Mouse (Mus musculus): ENCODE measurements around the gene Scimp. TPM values are rescaled to one million over a fixed set of nuclear protein-coding genes. Genes with fewer than 3 reads are reported as not detected.

Gene Scimp
- total and polyA plus RNA-seq, 3 experiments, result not detected

DNA sequence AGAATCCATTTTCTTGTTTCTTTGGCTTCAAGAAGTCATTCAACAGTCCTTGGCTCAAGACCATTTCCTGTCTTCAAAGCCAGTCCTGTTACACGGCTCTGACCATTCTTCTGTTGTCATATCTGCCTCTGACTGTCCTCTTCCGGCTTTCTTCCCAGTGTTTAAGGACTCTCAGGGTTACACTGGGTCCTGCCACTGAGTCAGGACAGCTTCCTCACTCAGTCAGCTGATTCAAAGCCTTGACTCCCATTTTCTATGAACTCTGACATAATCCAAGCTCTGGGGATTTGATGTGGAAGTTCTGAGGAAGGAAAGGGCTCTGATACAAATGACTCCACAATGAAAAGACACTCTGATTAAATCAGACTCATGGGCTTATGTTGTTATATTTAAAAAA is 9.5 kb downstream of the Scimp start:
- TF ChIP-seq TAL1 (conservative IDR thresholded peaks at IDR 0.05; ENCODE audit: low read depth, low read length), result no peak
- no peak for TF ChIP-seq POLR2AphosphoS5 (IDR thresholded peaks at IDR 0.05; ENCODE audit: insufficient replicate concordance, low read depth, low read length)
- no peak for TF ChIP-seq GATA2 (IDR thresholded peaks at IDR 0.05; ENCODE audit: borderline replicate concordance, low read depth, low read length)
- TF ChIP-seq GATA1 (IDR thresholded peaks at IDR 0.05; ENCODE audit: borderline replicate concordance, low read length), result no peak
- TF ChIP-seq CTCF (IDR thresholded peaks at IDR 0.05; ENCODE audit: low read depth, low read length), result no peak
- no peaks in the 10 kb centered on the region for H3K9me3 ChIP-seq (replicated peaks)
- H3K27me3 ChIP-seq (ENCODE audit: insufficient read depth, low read length), result peaks cover 47% of the 10 kb centered on the region
- H3K4me3 ChIP-seq (ENCODE audit: low read depth, low read length), result no peak overlapping the region
- H3K36me3 ChIP-seq (replicated peaks), result no peaks in the 10 kb centered on the region
- DNase-seq (ENCODE audit: low spot score) (no peak), ATAC-seq (ENCODE audit: extremely low read depth, insufficient number of reproducible peaks, low FRiP score, poor library complexity, severe bottlenecking) (no peak)
- H3K4me1 ChIP-seq (ENCODE audit: insufficient read depth, low read depth, low read length), result 0 out of 2 replicates have a peak, but pooled peaks cover 2% of the 10 kb centered on the region

DNA sequence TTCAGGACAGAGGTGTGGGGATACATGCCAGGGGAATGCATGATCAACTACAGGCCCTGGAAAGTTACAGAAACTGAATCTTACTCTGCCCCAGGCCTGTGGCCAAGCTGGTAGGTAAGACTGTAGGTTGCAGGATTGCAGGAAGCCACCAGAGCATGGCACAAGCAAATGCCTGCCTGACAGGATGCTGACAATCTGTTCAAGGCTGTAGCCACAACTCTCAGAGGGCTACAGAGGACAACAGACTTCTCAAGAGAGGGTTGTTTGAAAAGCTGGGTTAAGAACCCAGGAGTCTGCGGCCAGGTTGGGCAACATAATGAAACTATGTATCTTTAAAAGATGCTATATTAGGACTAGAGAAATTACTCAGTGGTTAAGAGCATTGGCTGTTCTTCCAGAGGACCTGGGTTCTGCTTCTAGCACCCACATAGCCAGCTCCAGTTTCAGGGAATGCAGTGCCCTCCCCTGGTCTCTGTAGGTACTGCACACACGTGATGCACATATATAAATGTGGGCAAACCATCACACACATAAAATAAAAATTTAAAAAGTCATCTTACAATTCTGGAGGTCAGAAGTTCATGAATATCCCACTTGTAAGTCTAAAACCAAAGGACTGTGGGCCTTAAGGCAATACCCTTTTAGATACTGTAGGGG is 10.1 kb downstream of the Scimp start:
- Histone ChIP-seq H3K27me3 (ENCODE audit: insufficient read depth, low read length) (peaks cover 46% of the 10 kb centered on the region), H3K4me3 (ENCODE audit: low read depth, low read length) (no peak overlapping the region), H3K36me3 (replicated peaks) (no peaks in the 10 kb centered on the region), H3K4me1 (ENCODE audit: insufficient read depth, low read depth, low read length) (0 out of 2 replicates have a peak, but pooled peaks cover 2% of the 10 kb centered on the region), H3K9me3 (replicated peaks) (no peaks in the 10 kb centered on the region)
- TF ChIP-seq GATA1 (IDR thresholded peaks at IDR 0.05; ENCODE audit: borderline replicate concordance, low read length), result no peak
- no peak for TF ChIP-seq GATA2 (IDR thresholded peaks at IDR 0.05; ENCODE audit: borderline replicate concordance, low read depth, low read length)
- TF ChIP-seq CTCF (IDR thresholded peaks at IDR 0.05; ENCODE audit: low read depth, low read length), result no peak
- no peak for TF ChIP-seq TAL1 (conservative IDR thresholded peaks at IDR 0.05; ENCODE audit: low read depth, low read length)
- no peak for TF ChIP-seq POLR2AphosphoS5 (IDR thresholded peaks at IDR 0.05; ENCODE audit: insufficient replicate concordance, low read depth, low read length)
- ATAC-seq (ENCODE audit: extremely low read depth, insufficient number of reproducible peaks, low FRiP score, poor library complexity, severe bottlenecking), result no peak
- no peak for DNase-seq (ENCODE audit: low spot score)

DNA sequence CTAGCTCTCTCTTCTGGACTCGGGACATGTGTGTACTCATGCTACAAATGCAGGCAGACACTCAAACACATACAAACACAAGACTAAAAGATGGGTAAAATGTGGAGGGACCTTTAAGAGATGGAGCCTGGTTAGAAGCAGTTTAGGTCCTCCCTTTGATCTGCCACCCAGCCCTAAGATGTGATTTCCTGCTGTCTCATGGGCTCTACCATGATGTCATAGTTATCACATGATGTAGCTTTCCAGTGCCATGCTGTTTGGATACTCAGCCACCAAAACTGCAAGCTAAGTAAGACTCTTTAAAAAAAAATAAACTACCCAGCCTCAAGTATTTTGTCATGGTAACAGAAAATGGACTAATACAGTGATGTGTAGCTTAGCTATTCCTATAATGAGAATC is 20.0 kb downstream of the Scimp start:
- Histone ChIP-seq H3K9me3 (replicated peaks) (no peaks in the 10 kb centered on the region), H3K4me3 (ENCODE audit: low read depth, low read length) (no peak overlapping the region), H3K4me1 (ENCODE audit: insufficient read depth, low read depth, low read length) (no peaks in the 10 kb centered on the region), H3K36me3 (replicated peaks) (no peaks in the 10 kb centered on the region), H3K27me3 (ENCODE audit: insufficient read depth, low read length) (peaks cover 33% of the 10 kb centered on the region)
- DNase-seq (ENCODE audit: low spot score), result no peak
- TF ChIP-seq POLR2AphosphoS5 (IDR thresholded peaks at IDR 0.05; ENCODE audit: insufficient replicate concordance, low read depth, low read length), result no peak
- no peak for TF ChIP-seq GATA1 (IDR thresholded peaks at IDR 0.05; ENCODE audit: borderline replicate concordance, low read length)
- no peak for TF ChIP-seq TAL1 (conservative IDR thresholded peaks at IDR 0.05; ENCODE audit: low read depth, low read length)
- no peak for TF ChIP-seq GATA2 (IDR thresholded peaks at IDR 0.05; ENCODE audit: borderline replicate concordance, low read depth, low read length)
- TF ChIP-seq CTCF (IDR thresholded peaks at IDR 0.05; ENCODE audit: low read depth, low read length), result no peak
- no peak for ATAC-seq (ENCODE audit: extremely low read depth, insufficient number of reproducible peaks, low FRiP score, poor library complexity, severe bottlenecking)

DNA sequence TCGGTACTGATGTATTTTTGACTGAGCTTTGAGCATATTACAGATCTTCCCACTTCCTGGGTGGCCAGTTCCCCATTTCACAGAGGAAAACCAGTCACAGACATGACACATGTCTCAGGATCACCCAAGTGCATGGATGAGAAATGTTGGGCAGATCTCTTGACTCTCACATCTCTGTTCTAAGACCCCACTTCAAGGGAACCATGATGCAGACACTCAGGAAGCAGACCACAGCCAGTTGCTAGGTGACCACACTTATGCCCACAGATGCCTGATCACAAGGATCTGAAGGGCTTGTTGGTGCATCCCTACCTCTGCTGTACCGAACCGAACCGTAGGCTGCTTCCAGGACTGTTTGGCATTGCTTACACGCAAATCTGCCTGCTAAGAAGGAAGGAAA is 20.7 kb downstream of the Scimp start:
- no peaks in the 10 kb centered on the region for H3K36me3 ChIP-seq (replicated peaks)
- H3K27me3 ChIP-seq (ENCODE audit: insufficient read depth, low read length), result peaks cover 36% of the 10 kb centered on the region
- no peak overlapping the region for H3K4me3 ChIP-seq (ENCODE audit: low read depth, low read length)
- H3K4me1 ChIP-seq (ENCODE audit: insufficient read depth, low read depth, low read length), result no peaks in the 10 kb centered on the region
- TF ChIP-seq TAL1 (conservative IDR thresholded peaks at IDR 0.05; ENCODE audit: low read depth, low read length) (no peak), POLR2AphosphoS5 (IDR thresholded peaks at IDR 0.05; ENCODE audit: insufficient replicate concordance, low read depth, low read length) (no peak), GATA2 (IDR thresholded peaks at IDR 0.05; ENCODE audit: borderline replicate concordance, low read depth, low read length) (no peak), GATA1 (IDR thresholded peaks at IDR 0.05; ENCODE audit: borderline replicate concordance, low read length) (no peak), CTCF (IDR thresholded peaks at IDR 0.05; ENCODE audit: low read depth, low read length) (no peak)
- H3K9me3 ChIP-seq (replicated peaks), result no peaks in the 10 kb centered on the region
- ATAC-seq (ENCODE audit: extremely low read depth, insufficient number of reproducible peaks, low FRiP score, poor library complexity, severe bottlenecking), result no peak
- no peak for DNase-seq (ENCODE audit: low spot score)

DNA sequence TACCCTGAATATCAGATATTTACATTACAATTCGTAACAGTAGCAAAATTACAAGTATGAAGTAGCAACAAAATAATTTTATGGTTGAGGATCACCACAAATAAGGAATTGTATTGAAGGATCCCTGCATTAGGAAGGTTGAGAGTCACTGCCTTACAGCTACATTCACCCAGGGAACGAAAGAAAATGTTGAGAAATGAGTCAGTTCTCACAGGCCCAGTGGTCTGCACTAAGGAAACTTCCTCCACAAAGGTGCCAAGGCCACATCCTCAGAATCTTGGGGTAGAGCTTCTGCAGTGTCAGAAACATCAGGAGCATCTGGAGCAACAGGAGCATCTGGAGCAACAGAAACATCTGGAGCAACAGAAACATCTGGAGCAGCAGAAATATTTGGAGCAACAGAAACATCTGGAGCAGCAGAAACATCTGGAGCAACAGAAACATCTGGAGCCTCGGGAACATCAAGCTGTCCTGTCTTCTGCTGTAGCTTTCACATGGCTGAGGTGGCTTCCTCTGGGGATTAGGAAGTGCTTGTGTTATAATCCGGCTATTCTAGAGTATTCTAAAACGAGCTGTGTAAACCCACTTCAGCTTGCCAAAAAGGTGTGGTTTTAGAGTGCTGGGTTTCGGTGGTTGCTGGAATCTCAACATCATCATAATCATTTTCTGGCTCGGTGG is 21.4 kb downstream of the Scimp start:
- H3K4me1 ChIP-seq (ENCODE audit: insufficient read depth, low read depth, low read length), result 0 out of 2 replicates have a peak, but pooled peaks cover under 1% of the 10 kb centered on the region
- H3K27me3 ChIP-seq (ENCODE audit: insufficient read depth, low read length), result peaks cover 41% of the 10 kb centered on the region
- DNase-seq (ENCODE audit: low spot score) (no peak), ATAC-seq (ENCODE audit: extremely low read depth, insufficient number of reproducible peaks, low FRiP score, poor library complexity, severe bottlenecking) (no peak)
- no peaks in the 10 kb centered on the region for H3K9me3 ChIP-seq (replicated peaks)
- TF ChIP-seq CTCF (IDR thresholded peaks at IDR 0.05; ENCODE audit: low read depth, low read length), result no peak
- no peak for TF ChIP-seq POLR2AphosphoS5 (IDR thresholded peaks at IDR 0.05; ENCODE audit: insufficient replicate concordance, low read depth, low read length)
- no peak for TF ChIP-seq GATA2 (IDR thresholded peaks at IDR 0.05; ENCODE audit: borderline replicate concordance, low read depth, low read length)
- TF ChIP-seq TAL1 (conservative IDR thresholded peaks at IDR 0.05; ENCODE audit: low read depth, low read length), result no peak
- no peak for TF ChIP-seq GATA1 (IDR thresholded peaks at IDR 0.05; ENCODE audit: borderline replicate concordance, low read length)
- no peak overlapping the region for H3K4me3 ChIP-seq (ENCODE audit: low read depth, low read length)
- no peaks in the 10 kb centered on the region for H3K36me3 ChIP-seq (replicated peaks)

DNA sequence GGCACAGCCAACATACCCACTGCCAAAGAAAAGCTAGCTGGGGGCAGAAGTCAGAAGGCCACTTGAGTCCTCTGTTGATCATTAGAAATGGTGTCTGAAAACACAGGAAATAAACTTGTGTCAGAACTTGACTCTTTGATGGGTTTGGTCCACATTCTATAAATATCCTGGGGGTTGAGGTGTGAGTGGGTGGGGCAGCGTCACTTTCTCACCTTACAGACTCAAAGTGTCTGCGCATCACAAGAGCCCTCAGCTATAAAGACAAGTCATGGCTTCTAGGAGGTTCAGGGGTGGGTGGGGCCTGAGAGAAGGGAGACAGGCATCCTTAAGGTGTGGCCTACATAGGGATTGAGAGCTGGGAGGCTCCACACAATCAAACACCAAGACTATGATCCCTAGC is 22.0 kb downstream of the Scimp start:
- ATAC-seq (ENCODE audit: extremely low read depth, insufficient number of reproducible peaks, low FRiP score, poor library complexity, severe bottlenecking) (no peak), DNase-seq (ENCODE audit: low spot score) (no peak)
- Histone ChIP-seq H3K4me3 (ENCODE audit: low read depth, low read length) (no peak overlapping the region), H3K27me3 (ENCODE audit: insufficient read depth, low read length) (peaks cover 43% of the 10 kb centered on the region), H3K36me3 (replicated peaks) (no peaks in the 10 kb centered on the region), H3K9me3 (replicated peaks) (no peaks in the 10 kb centered on the region), H3K4me1 (ENCODE audit: insufficient read depth, low read depth, low read length) (peaks cover 6% of the 10 kb centered on the region; the same call in 1 of the 2 replicates)
- TF ChIP-seq TAL1 (conservative IDR thresholded peaks at IDR 0.05; ENCODE audit: low read depth, low read length) (no peak), CTCF (IDR thresholded peaks at IDR 0.05; ENCODE audit: low read depth, low read length) (no peak), GATA2 (IDR thresholded peaks at IDR 0.05; ENCODE audit: borderline replicate concordance, low read depth, low read length) (no peak), GATA1 (IDR thresholded peaks at IDR 0.05; ENCODE audit: borderline replicate concordance, low read length) (no peak), POLR2AphosphoS5 (IDR thresholded peaks at IDR 0.05; ENCODE audit: insufficient replicate concordance, low read depth, low read length) (no peak)
